Comparison of ENCODE assay signal across 11 mouse cellular contexts in the genomic region with DNA sequence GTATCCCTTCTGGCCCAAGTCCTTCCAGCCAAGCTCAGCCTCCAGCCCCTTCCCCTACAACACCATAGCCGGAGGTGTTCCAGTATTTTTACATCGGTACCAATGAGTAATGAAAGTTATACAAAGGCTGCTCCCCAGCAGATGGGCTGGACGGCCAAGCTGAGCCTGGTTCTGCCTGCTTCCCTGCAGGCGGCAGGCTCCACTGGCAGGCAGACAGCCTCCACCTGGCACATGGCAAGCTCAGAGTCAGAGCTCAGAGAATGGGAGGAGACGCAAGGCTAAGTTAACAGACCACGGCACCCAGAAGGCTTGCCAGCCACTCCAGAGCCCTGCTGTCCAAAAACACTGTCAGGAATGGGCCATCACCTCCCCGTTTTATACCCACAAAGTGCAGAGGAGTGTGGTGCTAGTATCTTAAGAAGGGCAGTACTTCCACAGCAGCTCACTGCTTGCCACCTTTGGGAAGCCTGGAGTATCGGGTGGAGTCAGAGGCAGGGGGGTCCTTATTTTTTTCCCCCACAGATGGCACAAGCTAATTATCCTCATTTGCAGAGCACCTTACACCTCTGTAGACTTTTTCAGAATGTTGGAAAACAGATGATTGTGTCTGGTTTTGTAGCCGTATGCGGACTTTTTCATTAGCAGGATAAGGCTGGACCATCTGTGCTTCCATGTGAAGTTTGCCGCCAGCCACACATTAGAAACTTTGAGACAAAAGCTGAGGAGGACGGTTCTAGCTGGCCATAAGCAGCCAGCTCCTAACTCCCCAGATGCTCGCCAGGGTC.
A peak's percentile ranks its signal among the peaks of the same experiment; 100 is the strongest.
DNase-seq lines count a peak whose midpoint lies in the region; ATAC-seq lines count a peak whose summit lies in the region.
"Had no signal": no experiment of that assay in that cellular context is flagged by ENCODE, and none has a peak within 500 bp of the region (broad histone marks: within the 10 kb centered on the region; RNA-seq: fewer than 3 reads in every experiment).

No protein-coding gene starts in this region.

- no peaks in the 10 kb centered on the region for H3K9me3 ChIP-seq in neural tube, embryonic 13.5 days
- H3K9me3 ChIP-seq: heart, embryonic 13.5 days had no signal

- H3K4me3 ChIP-seq in neural tube, embryonic 13.5 days: no peak overlapping the region
- H3K4me3 ChIP-seq: erythroblast, embryonic 14.5 days; heart, embryonic 13.5 days had no signal

- H3K27me3 ChIP-seq in neural tube, embryonic 13.5 days: no peaks in the 10 kb centered on the region

- no peaks in the 10 kb centered on the region for H3K36me3 ChIP-seq in neural tube, embryonic 13.5 days
- H3K36me3 ChIP-seq: heart, embryonic 13.5 days had no signal

- ATAC-seq in neural tube, embryonic 13.5 days (ENCODE audit: low read depth): peak; percentile 45
- ATAC-seq: liver, postnatal 0 days had no signal

- no peak overlapping the region for H3K4me2 ChIP-seq in neural tube, embryonic 13.5 days
- H3K4me2 ChIP-seq: heart, embryonic 13.5 days had no signal

- peak overlapping the region; percentile 57 for H3K27ac ChIP-seq in neural tube, embryonic 13.5 days (replicated peaks)
- H3K27ac ChIP-seq: heart, embryonic 13.5 days had no signal

- WGBS in neural tube, embryonic 13.5 days: 51% methylated on average over 13 of the region's 13 CpGs

- H3K4me1 ChIP-seq in neural tube, embryonic 13.5 days (replicated peaks): peaks cover 61% of the 10 kb centered on the region

- no peak for DNase-seq in neural tube, embryonic 10.5 days (ENCODE audit: extremely low spot score, low spot score)
- peak; percentile 88 to 93 for DNase-seq in cerebellum, postnatal 14 days
- DNase-seq in layer of hippocampus, adult 18-20 months (ENCODE audit: low spot score in 2 of 2): peak; percentile 34 to 55
- peak; percentile 39 for DNase-seq in right cerebral cortex, postnatal 4 days
- no peak for DNase-seq in spleen, adult 18-20 months
- DNase-seq in adrenal gland, adult (ENCODE audit: inconsistent age in 2 of 2, low spot score in 1 of 2): no peak
- DNase-seq: kidney, postnatal 36 days; liver, postnatal 0 days had no signal

- H3K9ac ChIP-seq in neural tube, embryonic 13.5 days: no peak overlapping the region
- H3K9ac ChIP-seq: heart, embryonic 13.5 days; liver, postnatal 0 days had no signal

Comparison
In these comparisons a context has a peak if more than half of its experiments do, and no peak if none do; other contexts are left out.
1. DNase-seq: peak in cerebellum, postnatal 14 days (2 of 2), layer of hippocampus, adult 18-20 months (2 of 2) and right cerebral cortex, postnatal 4 days (single experiment); none in neural tube, embryonic 10.5 days (single experiment), spleen, adult 18-20 months (0 of 2) and adrenal gland, adult (0 of 2).